Mouse (Mus musculus) embryonic facial prominence, embryonic 14.5 days (tissue): Measurements from ENCODE around the gene Smim14. TPM values are rescaled to one million over a fixed set of nuclear protein-coding genes. Genes with fewer than 3 reads are reported as not detected.
A peak's percentile ranks its signal among the peaks of the same experiment; 100 is the strongest.
"Not testable (repeated sequence)": the region's sequence is repeated elsewhere in the genome, so short reads cannot be mapped to it uniquely, and the experiment has no call there.

Experiments used
- ATAC-seq: fragments of 200-750 bp; cut with Nextera tagmentation; 2 replicates; pipeline ENCODE4 v1.8.0; 2017; ENCODE audit warnings: low read depth, moderate number of reproducible peaks, moderate TSS enrichment
- DNase-seq: peaks from one replicate; pipeline ENCODE4 v3.0.0-alpha.2; 2015; ENCODE audit warnings: low spot score
- H3K27ac ChIP-seq: fragments of 300-500 bp; sonication (generic); replicated peaks from 2 replicates; pipeline ENCODE4 v1.5.1; 2014; ENCODE audit warnings: low read depth, mild to moderate bottlenecking, low read length, moderate library complexity
- H3K27me3 ChIP-seq: fragments of 300-500 bp; sonication (generic); replicated peaks from 2 replicates; pipeline ENCODE4 v1.6.1; 2014; ENCODE audit warnings: low read length; ENCODE audit not compliant: control insufficient read depth, insufficient read depth
- H3K36me3 ChIP-seq: fragments of 300-500 bp; sonication (generic); 2 replicates; pipeline ENCODE4 v1.6.1; 2014; ENCODE audit warnings: low read length, mixed read lengths; ENCODE audit not compliant: control insufficient read depth, insufficient read depth
- H3K4me1 ChIP-seq: fragments of 300-500 bp; sonication (generic); 2 replicates; pipeline ENCODE4 v1.6.1; 2014; ENCODE audit warnings: antibody characterized with exemption, low read length; ENCODE audit not compliant: control insufficient read depth, insufficient read depth
- H3K4me2 ChIP-seq: fragments of 300-500 bp; sonication (generic); 2 replicates; pipeline ENCODE4 v1.6.1; 2014; ENCODE audit warnings: low read depth, mild to moderate bottlenecking, low read length, moderate library complexity, mixed read lengths
- H3K4me3 ChIP-seq: fragments of 300-500 bp; sonication (generic); 2 replicates; pipeline ENCODE4 v1.5.1; 2014; ENCODE audit warnings: low read depth, mild to moderate bottlenecking, low read length
- H3K9ac ChIP-seq: fragments of 300-500 bp; sonication (generic); 2 replicates; pipeline ENCODE4 v1.6.1; 2014; ENCODE audit warnings: low read depth, mild to moderate bottlenecking, low read length, moderate library complexity, mixed read lengths
- H3K9me3 ChIP-seq: fragments of 300-500 bp; sonication (generic); 2 replicates; pipeline ENCODE4 v1.6.1; 2016; ENCODE audit warnings: low read length; ENCODE audit not compliant: control insufficient read depth
- WGBS: fragments of 180-500 bp; shearing (Covaris S2); extraction: QIAGEN DNeasy Blood & Tissue Kit; methylation state at CpG from one replicate; pipeline ENCODE4 v1.1.7; 2014; 5-methylcytosine and 5-hydroxymethylcytosine counted together
- polyA plus RNA-seq: library from polyadenylated mRNA; unstranded; fragments of >200 nt; fragmentation: Nextera tagmentation; extraction: Ambion mirVana; gene quantifications from 2 replicates; pipeline ENCODE4 v1.2.1, GENCODE M21; 2014

Smim14 gene
- polyA plus RNA-seq, 1 experiment from 2014 or later, result 144 TPM

DNA sequence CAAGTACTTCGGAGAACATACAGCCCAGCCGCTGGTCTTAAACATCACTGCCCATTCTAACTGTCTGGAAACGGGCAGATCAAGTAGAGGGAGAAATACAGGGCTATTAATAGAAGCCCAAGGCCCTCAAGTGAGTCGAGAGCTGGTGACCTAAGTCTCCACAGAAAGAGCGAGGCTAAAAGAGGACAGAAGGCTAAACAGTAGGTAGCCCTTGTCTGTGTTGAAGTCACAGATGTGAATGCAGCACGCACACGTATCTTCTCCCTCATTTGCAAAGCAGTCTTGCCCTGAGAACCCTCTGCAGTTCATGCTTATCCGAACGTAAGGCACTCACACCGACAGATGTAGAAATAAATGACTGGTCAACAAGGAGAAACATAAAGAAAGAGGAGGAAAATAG lies 49.6 kb downstream of the Smim14 start:
- no peaks in the 10 kb centered on the region for H3K27me3 ChIP-seq
- 0 out of 2 replicates have a peak, but pooled peaks cover 4% of the 10 kb centered on the region for H3K36me3 ChIP-seq
- H3K9me3 ChIP-seq, result no peaks in the 10 kb centered on the region
- WGBS, result 81% methylated on average over 10 of the region's 10 CpGs
- peaks cover 13% of the 10 kb centered on the region for H3K4me1 ChIP-seq
- no peak overlapping the region for H3K27ac ChIP-seq
- no peak overlapping the region for H3K4me3 ChIP-seq
- no peak for DNase-seq
- no peak overlapping the region for H3K4me2 ChIP-seq
- H3K9ac ChIP-seq, result no peak overlapping the region
- no peak for ATAC-seq

DNA sequence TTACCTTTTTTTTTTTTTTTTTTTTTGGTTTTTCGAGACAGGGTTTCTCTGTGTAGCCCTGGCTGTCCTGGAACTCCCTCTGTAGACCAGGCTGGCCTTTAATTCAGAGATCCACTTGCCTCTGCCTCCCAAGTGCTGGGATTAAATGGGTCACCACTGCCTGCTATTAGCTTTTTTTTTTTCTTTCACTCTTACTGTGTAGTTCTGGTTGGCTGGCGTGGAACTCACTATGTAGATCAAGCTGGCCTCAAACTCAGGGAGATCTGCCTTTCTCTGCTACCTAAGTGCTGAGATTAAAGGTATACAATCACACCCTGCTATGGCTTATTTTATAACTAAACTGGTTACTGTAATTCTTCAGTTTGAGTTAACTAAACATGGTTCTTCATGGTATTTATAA lies 50.5 kb downstream of the Smim14 start:
- 77% methylated on average over 2 of the region's 2 CpGs for WGBS
- no peak for ATAC-seq

DNA sequence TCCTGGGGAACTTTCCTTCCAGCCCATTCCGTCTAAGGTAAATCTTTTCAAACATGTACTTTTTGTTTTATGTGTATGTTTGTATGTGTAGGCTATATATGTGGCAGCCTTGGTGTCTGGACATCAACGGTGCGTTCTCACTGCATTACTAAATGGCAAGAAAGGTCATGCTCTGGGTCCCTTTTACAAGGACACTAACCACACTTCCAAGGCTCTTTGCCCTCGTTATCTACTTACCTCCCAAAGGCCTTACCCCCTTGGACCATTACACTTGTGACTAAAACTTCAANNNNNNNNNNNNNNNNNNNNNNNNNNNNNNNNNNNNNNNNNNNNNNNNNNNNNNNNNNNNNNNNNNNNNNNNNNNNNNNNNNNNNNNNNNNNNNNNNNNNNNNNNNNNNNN lies 54.0 kb downstream of the Smim14 start:
- 83% methylated on average over 4 of the region's 4 CpGs for WGBS
- Histone ChIP-seq H3K27ac (no peak overlapping the region), H3K4me2 (no peak overlapping the region), H3K36me3 (peaks cover 8% of the 10 kb centered on the region; the same call in 1 of the 2 replicates), H3K4me3 (no peak overlapping the region), H3K9me3 (no peaks in the 10 kb centered on the region), H3K27me3 (no peaks in the 10 kb centered on the region), H3K4me1 (0 out of 2 replicates have a peak, but pooled peaks cover 3% of the 10 kb centered on the region), H3K9ac (no peak overlapping the region)
- ATAC-seq (no peak), DNase-seq (no peak)

More for the DNA sequence above, 50.5 kb downstream of the Smim14 start:
- no peak for DNase-seq
- H3K9ac ChIP-seq, result no peak overlapping the region
- 0 out of 2 replicates have a peak, but pooled peaks cover 4% of the 10 kb centered on the region for H3K36me3 ChIP-seq
- no peak overlapping the region for H3K4me2 ChIP-seq
- H3K4me3 ChIP-seq, result no peak overlapping the region
- peak overlapping the region; percentile 39; the same call in 1 of the 2 replicates for H3K27ac ChIP-seq
- no peaks in the 10 kb centered on the region for H3K9me3 ChIP-seq
- peaks cover 13% of the 10 kb centered on the region for H3K4me1 ChIP-seq
- no peaks in the 10 kb centered on the region for H3K27me3 ChIP-seq

DNA sequence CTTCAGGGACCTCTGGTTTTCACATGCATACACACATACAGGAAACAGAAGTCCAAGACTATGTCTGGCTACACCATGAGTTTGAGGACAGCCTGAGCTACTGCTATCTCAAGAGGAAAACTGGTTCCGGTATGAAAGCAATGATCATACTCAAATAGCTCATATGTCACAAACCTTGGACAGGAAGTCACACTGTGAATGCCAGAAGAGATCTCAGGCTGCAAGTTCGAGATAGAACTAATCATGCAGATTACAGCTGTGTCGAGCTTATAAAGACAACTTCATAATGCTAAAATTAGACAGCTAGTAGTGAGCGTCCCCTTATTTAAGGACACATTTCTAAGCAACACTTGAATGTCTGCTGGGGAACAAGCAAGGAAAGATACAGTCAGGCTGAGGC lies 56.5 kb downstream of the Smim14 start:
- Histone ChIP-seq H3K9me3 (no peaks in the 10 kb centered on the region), H3K4me2 (no peak overlapping the region), H3K27me3 (no peaks in the 10 kb centered on the region), H3K4me1 (no peaks in the 10 kb centered on the region), H3K4me3 (no peak overlapping the region), H3K9ac (no peak overlapping the region), H3K36me3 (peaks cover 8% of the 10 kb centered on the region; the same call in 1 of the 2 replicates), H3K27ac (no peak overlapping the region)
- ATAC-seq (no peak), DNase-seq (no peak)
- 73% methylated on average over 4 of the region's 4 CpGs for WGBS

DNA sequence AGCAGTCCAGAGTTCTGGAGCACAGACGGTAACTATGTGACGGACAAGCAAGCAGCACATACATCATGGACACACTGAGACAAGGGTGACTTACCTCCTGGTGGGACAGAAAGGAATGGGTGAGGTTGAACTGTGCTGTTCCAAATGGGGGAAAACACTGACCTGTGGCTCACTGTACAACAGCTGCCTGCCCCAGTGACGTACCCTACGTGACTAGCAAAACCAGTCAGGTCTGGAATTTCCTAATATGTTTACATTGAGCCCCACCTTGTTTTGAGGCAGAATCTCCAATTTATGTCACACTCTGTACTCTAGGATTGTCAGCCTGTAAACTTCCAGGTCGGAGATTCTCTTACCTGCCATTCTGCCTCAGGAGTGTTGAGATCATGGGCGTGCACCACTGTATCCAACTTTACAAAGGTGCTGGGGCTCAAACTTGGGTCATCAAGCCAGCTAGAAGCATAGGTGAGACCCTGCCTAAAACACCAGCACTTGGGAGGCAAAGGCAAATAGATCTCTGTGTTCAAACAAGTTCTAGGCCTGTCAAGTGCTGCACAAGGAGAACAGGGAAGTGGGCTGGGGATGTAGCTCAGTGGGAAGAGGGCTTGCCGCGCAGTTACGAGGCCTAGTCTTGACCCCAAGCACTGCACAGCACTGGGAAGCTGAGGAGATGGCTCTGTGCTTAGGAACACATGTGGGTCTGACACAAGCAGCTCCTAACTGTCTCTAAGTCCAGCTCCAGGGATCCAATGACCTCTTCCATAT lies 57.1 kb downstream of the Smim14 start:
- no peak overlapping the region for H3K27ac ChIP-seq
- peaks cover 8% of the 10 kb centered on the region; the same call in 1 of the 2 replicates for H3K36me3 ChIP-seq
- no peak overlapping the region for H3K9ac ChIP-seq
- DNase-seq (peak; percentile 22), ATAC-seq (peak; percentile 57)
- H3K4me2 ChIP-seq, result no peak overlapping the region
- no peak overlapping the region for H3K4me3 ChIP-seq
- H3K4me1 ChIP-seq, result no peaks in the 10 kb centered on the region
- no peaks in the 10 kb centered on the region for H3K9me3 ChIP-seq
- no peaks in the 10 kb centered on the region for H3K27me3 ChIP-seq
- 86% methylated on average over 9 of the region's 9 CpGs for WGBS

DNA sequence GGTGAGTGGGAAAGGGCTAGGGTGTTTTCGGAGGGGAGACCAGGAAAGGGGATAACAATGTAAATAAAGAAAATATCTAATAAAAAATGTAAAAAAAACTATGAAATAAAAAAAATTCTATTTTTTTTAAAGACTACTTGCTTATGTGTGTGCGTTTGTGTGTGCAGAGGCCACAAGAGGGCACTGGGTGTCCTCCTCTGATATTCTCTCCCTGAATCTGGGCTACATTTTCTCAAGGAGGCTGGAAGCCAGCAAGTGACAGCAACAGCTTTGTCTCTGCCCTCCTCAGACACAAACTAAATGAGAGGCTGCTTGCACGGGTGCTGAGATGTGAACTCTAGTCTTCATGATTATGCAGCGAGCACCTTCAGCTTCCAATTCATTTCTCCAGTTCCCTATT lies 58.8 kb downstream of the Smim14 start:
- peak; percentile 60 for DNase-seq
- WGBS, result 74% methylated on average over 4 of the region's 4 CpGs
- no peak for ATAC-seq

DNA sequence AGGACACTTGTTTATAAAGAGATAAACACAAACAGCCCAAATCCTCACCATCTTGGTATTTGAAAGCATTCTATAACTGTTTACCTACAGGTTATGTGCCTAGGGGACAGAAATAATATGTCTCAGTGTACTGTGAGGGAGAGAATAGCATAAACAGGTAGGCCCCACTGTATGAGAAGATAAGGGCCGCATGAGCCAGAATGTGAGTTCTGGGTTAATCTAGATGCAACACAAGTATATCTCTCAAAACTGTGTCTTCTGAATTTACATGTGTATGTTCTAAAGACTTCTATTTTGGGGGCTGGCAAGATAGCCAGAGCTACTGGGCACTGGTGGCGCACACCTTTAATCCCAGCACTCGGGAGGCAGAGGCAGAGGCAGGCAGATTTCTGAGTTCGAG lies 60.2 kb downstream of the Smim14 start:
- H3K9me3 ChIP-seq, H3K27me3 ChIP-seq, H3K9ac ChIP-seq, H3K4me2 ChIP-seq, H3K4me1 ChIP-seq, H3K4me3 ChIP-seq, DNase-seq, H3K36me3 ChIP-seq, H3K27ac ChIP-seq, ATAC-seq: not testable (repeated sequence)
- 95% methylated on average over 3 of the region's 4 CpGs for WGBS

More for the DNA sequence above, 58.8 kb downstream of the Smim14 start:
- H3K27ac ChIP-seq, result no peak overlapping the region
- no peak overlapping the region for H3K4me2 ChIP-seq
- H3K27me3 ChIP-seq, result no peaks in the 10 kb centered on the region
- H3K4me3 ChIP-seq, result no peak overlapping the region
- no peak overlapping the region for H3K9ac ChIP-seq
- peaks cover 8% of the 10 kb centered on the region; the same call in 1 of the 2 replicates for H3K36me3 ChIP-seq
- no peaks in the 10 kb centered on the region for H3K9me3 ChIP-seq
- no peaks in the 10 kb centered on the region for H3K4me1 ChIP-seq

DNA sequence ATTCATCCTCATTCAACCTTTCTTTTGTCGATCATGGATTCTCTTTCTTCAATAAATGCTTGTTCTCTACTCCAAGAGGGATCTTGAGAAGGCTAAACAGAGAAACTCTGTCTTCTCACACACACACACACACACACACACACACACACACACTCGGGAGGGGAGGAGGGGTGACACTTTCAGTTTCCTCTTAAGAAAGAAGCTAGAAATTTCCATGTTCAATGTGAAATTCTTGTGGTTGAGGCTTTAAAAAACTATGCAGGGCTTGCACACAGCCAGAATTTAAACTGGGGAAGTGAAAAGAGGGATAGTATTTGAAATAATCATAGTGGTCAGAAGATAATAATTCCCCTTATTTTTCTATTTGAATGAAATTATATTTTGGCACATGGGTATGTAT lies 61.2 kb downstream of the Smim14 start:
- H3K4me2 ChIP-seq, result no peak overlapping the region
- ATAC-seq, result no peak
- no peak overlapping the region for H3K27ac ChIP-seq
- H3K9me3 ChIP-seq, result no peaks in the 10 kb centered on the region
- H3K27me3 ChIP-seq, result no peaks in the 10 kb centered on the region
- no peaks in the 10 kb centered on the region for H3K4me1 ChIP-seq
- H3K4me3 ChIP-seq, result no peak overlapping the region
- no peak overlapping the region for H3K9ac ChIP-seq
- DNase-seq, result peak; percentile 19
- WGBS, result 66% methylated on average over 2 of the region's 2 CpGs
- H3K36me3 ChIP-seq, result peaks cover 8% of the 10 kb centered on the region; the same call in 1 of the 2 replicates

DNA sequence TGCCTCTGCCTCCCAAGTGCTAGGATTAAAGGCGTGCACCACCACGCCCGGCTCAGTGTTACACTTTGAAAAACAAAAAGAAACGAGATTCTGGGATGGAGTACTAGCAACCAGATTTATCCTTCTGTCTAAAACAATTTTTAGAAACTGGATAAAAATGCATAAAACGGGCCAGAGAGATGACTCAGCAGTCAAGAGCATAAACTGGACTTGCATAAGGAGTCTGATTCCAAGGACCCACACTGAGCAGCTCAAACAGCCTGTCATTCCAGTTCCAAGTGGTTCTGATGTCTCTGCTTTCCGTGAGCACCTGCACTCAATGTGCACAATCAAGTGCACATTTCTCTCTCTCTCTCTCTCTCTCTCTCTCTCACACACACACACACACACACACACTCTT lies 67.2 kb downstream of the Smim14 start:
- WGBS, result 84% methylated on average over 6 of the region's 6 CpGs
- H3K4me1 ChIP-seq, result no peaks in the 10 kb centered on the region
- no peak for ATAC-seq

More for the DNA sequence above, 67.2 kb downstream of the Smim14 start:
- Histone ChIP-seq H3K4me3 (no peak overlapping the region), H3K36me3 (peaks cover 34% of the 10 kb centered on the region), H3K27ac (no peak overlapping the region), H3K9ac (no peak overlapping the region), H3K4me2 (no peak overlapping the region), H3K27me3 (no peaks in the 10 kb centered on the region), H3K9me3 (0 out of 2 replicates have a peak, but pooled peaks cover 5% of the 10 kb centered on the region)
- no peak for DNase-seq
